Mouse (Mus musculus) retina, postnatal 7 days (tissue): ENCODE data around the gene Rad51b.

Experiments
- DNase-seq: peaks from one replicate; pipeline ENCODE4 v3.0.0-alpha.2; 2012; ENCODE audit warnings: low read depth, low spot score

Gene Rad51b

DNA sequence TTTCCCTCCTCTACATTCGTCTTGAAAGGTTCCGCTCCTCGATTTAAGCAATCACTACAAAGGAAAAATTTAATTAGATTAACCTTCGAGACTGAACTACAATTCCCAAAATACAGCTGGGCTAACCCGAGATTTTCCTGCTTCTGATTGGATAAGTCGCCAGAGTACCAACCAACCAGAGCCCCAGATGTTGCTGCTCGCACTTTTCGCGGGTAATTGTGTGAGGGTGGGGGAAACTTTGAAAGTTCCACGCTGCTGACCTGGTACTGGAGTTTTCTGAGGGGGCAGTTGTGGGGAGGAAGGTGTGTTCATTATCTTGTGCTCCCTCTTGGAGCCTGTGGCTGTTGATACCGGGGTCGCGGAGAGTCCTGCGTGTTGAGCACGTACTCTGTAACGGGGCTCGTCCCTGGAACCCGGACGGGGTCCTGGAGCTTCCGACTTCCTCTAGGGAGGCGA, at the start of gene Rad51b:
TSS of gene Rad51b (plus strand) at position 162 of the 456 bp plus-strand sequence.
- DNase-seq: peak; percentile 73

- no peak for DNase-seq
These were observed 49.0 kb upstream of the Rad51b start for GRCm38 (mm10) chr12:79248110-79248509.

- no peak for DNase-seq
These were observed 43.6 kb upstream of the Rad51b start for GRCm38 (mm10) chr12:79253294-79254053.

DNA sequence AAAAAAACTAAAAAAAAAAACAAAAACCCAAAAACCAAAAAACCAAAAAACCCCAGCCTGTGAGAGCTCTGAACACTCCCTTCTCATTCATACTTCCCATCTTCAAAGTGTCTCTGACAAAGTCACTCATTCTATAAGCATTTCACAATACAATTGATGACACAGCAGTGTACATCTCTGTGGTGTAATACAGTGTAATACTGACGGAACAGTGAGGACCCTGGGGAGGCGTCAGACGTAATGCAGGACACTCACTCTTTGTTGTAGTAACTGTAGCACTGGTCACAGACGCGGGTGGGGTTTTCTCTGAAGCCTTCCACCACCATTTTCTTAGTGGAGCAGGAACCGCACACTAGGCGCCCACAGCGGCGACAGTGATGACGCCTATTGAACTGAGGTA, 42.1 kb upstream of the Rad51b start:
- no peak for DNase-seq

DNA sequence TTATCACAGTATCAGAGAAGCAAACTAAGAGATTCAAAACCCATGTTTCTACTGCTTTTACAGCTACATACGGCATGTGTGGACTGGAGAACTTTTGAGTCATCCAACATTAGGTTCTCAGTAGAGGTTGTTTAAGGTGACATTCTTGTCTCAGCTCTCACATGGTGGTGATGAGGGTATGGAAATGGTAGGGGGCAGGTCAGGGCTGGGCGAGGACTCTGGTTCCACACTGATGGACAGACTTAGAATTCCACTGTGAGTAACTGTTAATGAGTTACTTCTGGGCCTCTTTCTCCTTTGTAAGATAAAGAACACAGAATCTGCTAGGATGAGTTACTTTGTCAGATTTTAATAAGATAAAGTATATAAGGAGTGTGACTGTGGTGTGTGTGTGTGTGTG, 36.9 kb upstream of the Rad51b start:
- DNase-seq: no peak

GRCm38 (mm10) chr12:79261035-79261434, 36.0 kb upstream of the Rad51b start:
- peak; percentile 27 for DNase-seq

- no peak for DNase-seq
These were observed 24.5 kb upstream of the Rad51b start for GRCm38 (mm10) chr12:79272604-79273003.

GRCm38 (mm10) chr12:79279513-79280115, 17.5 kb upstream of the Rad51b start:
- no peak for DNase-seq

GRCm38 (mm10) chr12:79282595-79282994, 14.5 kb upstream of the Rad51b start:
- DNase-seq: no peak

DNA sequence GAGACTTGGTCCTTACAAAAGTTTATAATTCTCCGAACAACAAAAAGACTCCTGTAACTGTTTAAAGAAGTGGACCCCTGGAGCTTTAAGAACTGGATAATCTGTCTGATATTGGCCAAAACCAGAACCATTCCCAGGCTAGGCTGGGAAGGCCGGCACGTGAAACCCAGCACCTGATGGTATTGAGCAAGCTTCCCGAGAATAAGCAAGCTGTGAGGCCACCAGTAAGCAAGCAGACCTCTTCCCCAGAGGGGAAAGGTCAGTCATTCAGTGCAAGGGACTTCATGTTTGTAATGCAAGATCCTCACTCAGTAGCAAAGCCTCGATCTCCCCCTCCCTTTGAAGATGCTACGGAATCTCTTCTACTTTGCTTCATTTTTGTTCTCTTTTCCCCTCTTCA, 4.2 kb upstream of the Rad51b start:
- DNase-seq: no peak

DNA sequence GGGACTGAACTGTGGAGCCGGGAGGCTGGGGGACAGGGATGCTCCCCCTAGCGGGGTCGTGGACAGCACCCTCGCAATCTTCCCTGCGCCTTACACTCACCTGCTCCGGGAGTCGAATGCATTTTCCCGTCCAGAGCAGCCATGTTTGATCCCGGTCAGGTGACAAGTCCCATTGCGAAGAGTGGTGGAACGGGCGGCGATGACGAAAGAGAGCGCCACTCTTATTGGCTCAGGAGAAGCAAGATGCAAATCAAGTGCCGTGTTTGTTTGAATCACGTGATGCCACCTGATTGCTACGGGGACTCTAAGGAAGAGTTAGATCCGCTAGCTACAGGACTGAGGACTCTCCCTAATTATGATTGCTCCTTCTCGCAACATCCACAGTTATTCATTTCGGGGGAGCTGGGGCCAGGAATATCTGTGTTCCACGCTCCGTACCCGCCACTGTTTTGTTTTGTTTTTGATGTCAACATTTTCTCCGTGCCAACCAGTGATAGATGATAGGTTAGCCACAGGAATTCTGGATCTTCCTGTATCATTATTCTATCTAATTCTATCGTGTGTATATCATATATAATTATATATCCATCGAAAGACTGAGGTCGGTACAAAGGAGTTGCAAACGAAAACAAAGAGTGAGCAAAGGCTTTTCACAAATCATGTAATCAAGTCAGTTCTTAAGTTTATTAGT, 811 bp upstream of the Rad51b start, which contains the start of gene Zfyve26:
TSS of gene Zfyve26 (minus strand) at position 179 of the 691 bp plus-strand sequence.
- peak; percentile 92 for DNase-seq

DNA sequence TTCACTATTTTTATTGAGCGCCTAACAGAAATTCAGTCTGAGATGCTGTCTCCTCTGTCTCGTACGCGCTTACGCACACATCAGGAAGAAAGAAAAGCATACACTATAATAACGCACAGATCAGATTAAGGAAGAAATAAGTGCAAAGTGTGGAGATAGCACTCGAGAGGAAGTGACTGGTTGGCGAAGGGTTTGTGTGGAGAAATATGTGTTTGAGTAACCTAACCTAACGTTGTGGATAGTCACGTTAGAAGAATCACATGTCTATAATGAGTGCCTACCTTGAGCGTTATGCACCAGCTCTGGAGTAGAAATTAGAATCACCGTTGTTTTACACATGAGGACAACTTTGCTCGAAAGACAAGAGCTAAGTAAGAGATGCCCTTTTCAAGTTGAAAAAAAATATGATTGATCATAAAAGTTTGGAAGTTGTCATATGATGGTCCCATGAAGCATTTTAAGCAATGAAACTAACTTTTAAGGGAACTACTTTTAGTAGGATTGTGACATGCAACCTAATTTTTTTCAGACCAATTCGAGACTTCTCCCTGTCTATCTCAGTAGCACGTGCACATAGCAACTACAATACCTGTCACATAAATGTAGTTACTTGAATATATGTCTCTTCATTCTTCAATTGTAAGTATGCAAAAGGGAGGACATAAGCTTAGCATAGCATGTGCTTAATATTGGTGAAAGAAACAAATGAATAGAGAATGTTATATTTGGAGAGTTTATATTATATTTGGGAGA, 978 bp downstream of the Rad51b start:
- no peak for DNase-seq

DNA sequence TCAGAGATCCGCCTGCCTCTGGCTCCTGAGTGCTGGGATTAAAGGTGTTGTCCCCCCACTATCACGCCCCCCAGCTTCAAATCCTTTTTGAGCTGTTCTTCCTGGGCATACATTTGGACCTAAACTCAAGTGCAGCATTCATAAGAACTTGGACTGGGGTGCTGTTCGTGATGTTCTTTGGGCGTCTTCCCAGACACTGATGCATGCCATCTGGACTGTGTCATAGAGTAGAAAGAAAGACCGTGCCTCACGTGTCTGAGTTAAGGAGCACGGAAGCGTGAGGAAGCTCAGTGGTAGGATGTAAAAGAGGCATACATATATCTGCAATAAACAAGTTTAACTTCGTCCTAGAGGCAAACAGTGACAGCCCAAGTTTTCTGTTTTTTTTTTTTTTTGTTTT, 4.7 kb downstream of the Rad51b start:
- DNase-seq: no peak

DNA sequence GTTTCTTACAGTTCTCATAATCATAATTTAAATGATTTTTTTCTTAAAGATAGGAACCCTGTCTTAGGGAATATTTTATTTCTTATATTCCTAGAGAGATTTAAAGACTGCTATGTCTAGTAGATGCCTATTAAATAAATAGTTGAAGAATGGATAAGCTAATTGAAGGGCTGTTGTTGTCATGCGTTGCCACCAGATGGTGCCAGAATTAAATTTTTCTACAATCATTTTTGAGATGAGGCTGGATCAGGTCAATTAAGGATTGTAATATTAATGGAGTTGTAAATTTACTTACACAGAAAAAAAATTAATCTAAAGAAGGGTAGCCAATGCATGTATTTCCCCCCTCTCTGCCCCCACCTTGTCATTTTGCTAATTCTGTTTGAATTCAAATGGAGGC, 8.0 kb downstream of the Rad51b start:
- DNase-seq: no peak

DNA sequence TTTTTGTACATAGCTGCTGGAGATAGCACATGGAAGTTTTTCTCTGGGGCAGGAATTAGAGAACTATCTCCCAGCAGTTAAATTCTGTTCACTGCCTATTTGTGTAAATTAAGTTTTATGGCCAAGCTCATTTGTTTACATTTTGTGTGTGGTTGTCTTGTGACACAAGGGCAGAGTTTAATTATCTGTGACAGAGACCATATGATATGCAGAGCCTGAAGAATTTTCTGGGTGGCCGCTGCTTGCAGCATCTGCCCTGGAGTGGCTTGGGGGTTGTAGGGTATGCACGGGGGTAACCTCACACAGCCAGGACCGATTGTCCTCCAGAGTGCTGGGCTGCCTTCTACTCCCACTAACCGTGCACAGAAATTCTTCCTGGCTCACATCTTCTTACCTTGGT, 8.9 kb downstream of the Rad51b start:
- no peak for DNase-seq

DNA sequence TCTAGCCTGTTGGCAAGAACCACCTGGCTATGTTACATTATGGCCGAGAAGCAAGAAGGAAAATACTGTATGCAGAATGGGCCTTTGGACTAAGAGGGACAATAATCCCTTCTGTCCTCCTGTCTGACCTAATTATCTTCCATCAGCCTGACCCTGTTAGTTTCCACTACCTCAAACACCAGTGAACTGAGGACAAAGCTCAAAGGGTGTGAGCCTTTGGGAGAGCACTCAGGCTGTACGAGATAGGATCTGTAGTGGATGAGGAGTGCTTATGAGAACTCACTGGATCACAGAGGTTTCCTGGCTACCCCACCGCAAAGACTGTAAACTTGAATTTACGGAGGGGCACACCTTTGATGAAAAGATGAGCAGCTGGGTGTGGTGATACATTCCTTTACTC, 16.6 kb downstream of the Rad51b start:
- DNase-seq: no peak

GRCm38 (mm10) chr12:79317339-79317738, 20.3 kb downstream of the Rad51b start:
- no peak for DNase-seq

DNA sequence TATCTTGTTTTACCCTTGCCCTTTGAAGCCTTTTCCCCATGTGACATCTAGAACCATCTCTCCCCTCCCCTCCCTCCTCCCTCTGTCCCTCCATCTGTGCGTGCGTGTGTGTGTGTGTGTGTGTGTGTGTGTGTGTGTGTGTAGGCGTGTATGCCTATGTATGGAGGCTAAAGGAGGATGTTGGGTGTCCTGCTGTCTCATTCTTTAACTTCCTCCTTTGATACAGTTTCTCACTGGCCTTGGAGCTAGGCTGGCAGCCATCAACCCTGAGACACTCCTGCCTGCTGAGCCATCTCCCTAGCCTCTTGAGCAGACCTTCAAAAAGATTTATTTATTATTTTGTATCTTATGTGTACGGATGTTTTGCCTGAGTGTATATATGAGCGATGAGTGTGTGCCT, 23.8 kb downstream of the Rad51b start:
- DNase-seq: no peak

GRCm38 (mm10) chr12:79322539-79322938, 25.5 kb downstream of the Rad51b start:
- DNase-seq: peak; percentile 16

DNA sequence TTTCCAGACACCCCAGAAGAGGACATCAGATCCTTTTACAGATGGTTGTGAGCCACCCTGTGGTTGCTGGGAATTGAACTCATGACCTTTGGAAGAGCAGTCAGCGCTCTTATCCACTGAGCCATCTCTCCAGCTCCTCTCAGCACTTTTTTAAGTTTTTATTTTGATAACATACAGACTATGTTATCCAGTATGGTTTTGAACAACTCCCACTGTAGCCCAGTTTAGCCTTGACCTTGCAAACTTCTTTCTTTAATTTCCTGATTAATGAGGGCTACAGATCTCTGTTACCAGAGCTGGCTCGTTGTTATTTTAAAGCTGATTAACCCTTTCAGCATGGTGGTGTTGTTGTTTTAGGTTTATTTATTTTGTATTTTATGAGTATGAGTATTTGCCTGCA, 29.2 kb downstream of the Rad51b start:
- DNase-seq: no peak

DNA sequence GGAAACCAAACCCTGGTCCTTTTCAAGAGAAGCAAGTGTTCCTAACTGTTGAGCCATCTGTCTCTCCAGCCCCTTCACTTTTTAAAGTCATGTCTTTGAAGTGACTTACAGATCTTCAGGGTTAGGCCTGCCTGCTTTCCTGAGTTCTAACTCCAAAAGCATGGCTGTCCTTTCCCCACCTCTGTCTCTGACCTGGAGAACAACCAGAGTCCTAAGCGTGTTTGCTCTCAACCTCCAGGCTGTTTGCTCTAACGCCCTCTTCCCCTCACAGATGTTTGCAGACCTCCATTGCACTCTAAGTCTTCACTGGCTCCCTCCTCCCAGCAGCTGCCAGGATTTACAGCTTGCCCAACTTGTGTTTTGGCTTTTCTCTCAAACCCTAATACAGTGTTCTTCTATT, 29.7 kb downstream of the Rad51b start:
- DNase-seq: no peak

DNA sequence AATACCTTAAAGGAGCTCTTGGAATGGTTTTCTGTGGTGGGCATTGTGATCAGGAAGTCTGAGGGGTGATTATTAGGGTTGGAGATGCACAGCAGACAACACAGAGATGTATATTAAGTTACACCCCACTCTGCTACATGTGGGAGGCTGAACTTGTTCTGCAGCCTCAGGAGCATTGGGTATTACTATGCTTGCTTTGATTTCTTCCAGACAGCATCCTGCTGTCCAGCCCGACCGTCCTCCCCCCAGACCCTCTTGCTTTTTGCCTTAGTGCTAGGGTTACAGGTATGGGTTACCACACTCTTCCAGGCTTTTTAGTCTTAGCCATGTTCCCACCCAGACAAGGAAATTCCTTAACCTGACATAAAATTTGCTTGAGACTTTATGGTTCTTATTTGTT, 30.8 kb downstream of the Rad51b start:
- no peak for DNase-seq
